Mouse (Mus musculus) kidney, postnatal 10 days (tissue): ENCODE data around the gene Mecom.
A peak's percentile ranks its signal among the peaks of the same experiment; 100 is the strongest.
"Not testable (repeated sequence)": the region's sequence is repeated elsewhere in the genome, so short reads cannot be mapped to it uniquely, and the experiment has no call there.

Experiments used
- DNase-seq: peaks from one replicate; pipeline ENCODE4 v3.0.0; 2021; ENCODE audit warnings: mixed read lengths

Mecom gene

DNA sequence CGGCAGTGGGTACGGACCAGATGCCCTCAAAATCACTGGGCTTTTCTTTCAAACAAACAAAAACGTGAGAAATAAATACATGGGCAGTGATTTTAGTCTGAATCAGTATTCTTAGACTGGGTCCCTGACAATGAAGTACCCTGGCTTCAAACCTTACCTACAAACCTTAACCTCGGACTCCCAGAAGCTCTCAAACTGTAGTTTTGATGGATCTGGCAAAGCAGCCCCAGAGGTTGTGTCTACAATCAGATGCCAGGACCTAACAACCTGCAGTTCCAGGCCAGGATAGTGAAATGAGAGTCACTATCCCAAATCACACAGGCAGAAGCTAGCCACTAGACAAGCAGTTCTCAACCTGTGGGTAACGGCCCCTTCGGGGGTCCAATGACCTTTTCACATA lies 111.2 kb downstream of the Mecom start:
- DNase-seq, result no peak

DNA sequence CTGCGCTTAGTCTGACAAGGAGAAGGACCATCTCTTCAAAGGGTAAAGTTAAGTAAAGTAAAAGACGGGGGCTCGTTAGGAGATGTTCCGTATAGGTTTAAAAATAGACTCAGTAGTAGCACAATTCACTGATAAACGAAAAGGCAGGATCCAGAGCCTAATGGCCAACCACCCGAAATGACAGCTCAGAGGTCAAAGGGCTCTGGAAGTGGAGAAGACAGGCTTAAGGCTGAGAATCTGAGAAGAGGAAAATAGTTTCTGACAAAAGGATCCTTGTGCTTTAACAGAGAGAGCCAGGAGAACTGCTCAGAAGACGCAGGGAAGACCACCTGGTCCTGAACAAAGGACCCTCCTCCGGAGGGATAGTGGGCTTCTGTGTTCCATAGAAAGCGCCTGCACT lies 111.7 kb downstream of the Mecom start:
- no peak for DNase-seq

DNA sequence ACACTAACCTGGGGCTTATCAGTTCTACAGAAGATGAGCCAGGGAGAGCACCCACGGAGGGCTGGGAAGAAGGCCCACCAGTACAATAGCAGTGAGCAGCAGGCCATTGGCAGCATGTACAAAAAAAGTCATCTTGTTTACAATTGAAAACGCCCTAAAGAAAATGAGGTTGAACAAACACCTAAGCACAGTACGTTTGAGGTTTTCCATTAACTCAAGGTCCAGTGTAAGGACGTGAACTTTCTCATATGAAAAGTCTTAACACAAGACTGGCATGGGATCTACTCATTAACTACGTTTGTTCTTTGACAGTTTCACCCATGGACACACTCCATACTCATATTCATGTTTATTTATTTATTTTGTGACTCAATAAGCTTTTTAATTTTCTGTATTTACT lies 118.9 kb downstream of the Mecom start:
- DNase-seq, result no peak

- DNase-seq, result no peak
Observed at GRCm38 (mm10) chr3:30424036-30424435, 123.8 kb downstream of the Mecom start.

DNA sequence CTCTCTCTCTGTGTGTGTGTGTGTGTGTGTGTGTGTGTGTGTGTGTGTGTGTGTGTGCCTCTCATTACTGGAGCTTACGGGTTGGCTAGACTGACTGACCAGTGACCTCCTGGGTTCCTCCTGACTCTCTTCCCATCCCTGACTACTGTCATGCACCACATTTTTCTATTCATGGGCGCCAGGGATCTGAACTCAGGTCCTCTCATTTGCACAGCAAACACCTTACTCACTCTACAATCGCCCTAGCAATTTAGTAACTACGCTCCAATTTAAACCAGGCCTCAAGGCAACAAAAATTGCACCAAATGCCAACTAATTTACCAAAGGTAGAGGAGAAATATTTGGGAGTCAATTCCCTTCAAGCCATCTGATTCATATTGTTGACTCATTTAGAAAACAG lies 125.9 kb downstream of the Mecom start:
- DNase-seq, result not testable (repeated sequence)

DNA sequence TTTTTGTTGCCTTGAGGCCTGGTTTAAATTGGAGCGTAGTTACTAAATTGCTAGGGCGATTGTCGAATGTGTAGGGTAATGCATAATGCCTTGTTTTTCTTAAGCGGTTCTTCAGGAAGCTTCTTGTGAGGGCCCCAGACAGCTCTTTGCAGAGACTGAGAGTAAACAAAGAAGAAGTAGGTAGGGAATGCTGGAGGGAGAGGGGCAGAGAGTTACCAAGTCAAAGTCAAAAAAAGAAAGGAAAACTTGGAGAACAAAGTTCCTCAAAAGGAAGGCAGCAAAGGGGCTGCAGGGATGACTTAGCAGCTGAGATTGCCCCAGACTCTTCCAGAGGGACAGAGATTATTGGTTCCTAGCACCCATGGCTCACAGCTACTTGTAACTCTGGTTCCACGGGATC lies 126.9 kb downstream of the Mecom start:
- DNase-seq, result no peak

GRCm38 (mm10) chr3:30414173-30414572 lies 133.6 kb downstream of the Mecom start:
- DNase-seq, result no peak

DNA sequence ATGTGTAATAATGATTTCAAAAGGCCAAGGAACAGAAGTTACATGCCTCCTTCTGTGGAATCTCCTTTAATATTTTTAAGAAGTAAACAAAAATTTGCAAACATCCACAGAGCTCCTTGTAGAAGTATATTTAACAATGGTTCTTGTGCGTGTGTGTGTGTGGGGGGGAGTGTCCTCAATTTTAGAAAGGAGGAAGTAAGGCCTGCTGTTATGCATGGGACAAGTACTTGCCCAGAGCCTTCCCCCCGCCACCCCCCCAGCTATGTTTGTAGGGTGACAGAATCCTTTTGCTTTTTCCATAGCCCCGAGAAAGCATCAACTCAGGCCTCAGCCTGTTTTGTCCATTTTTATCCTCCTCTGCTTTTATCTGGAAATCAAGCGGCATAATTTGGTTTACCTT lies 137.0 kb downstream of the Mecom start:
- no peak for DNase-seq

DNA sequence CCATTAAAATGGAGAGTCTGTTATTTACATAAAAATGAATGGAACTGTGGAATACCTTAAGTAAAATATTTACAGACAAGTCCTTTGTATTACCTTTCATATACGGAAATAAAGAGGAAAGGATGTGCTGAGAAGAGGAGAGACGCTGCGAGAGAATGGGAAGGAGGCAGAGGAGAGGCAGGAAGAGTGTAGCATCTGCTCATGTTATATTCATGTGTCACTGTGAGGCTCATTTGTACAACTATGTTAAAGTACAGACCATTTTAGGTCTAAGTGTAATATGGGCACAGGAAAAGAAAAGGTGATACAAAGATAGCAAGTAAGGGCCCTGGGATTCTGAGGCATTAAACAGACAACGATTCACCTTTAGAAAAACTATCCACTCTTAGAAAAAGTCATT lies 143.0 kb downstream of the Mecom start:
- no peak for DNase-seq

- DNase-seq, result no peak
Observed at GRCm38 (mm10) chr3:30398911-30399310, 148.9 kb downstream of the Mecom start.

GRCm38 (mm10) chr3:30394911-30395310 lies 152.9 kb downstream of the Mecom start:
- no peak for DNase-seq

DNA sequence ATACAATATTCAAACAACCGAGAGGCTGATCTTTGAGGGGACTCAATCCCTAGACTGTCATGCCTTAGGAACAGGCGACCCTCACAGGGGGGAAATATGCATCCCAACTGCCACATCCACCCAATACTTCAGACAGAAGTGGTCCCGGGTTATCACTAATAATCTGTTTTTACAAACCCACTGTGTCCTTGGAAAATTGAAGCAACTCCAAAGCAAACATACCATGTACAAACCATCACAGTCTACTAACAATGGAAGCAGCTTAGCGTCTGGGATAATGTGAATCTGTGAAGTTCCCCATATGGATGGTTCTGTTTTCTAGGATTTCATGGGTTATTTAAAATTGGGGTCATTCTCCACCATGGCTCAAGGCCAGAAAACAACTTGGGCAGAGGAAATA lies 155.1 kb downstream of the Mecom start:
- no peak for DNase-seq

DNA sequence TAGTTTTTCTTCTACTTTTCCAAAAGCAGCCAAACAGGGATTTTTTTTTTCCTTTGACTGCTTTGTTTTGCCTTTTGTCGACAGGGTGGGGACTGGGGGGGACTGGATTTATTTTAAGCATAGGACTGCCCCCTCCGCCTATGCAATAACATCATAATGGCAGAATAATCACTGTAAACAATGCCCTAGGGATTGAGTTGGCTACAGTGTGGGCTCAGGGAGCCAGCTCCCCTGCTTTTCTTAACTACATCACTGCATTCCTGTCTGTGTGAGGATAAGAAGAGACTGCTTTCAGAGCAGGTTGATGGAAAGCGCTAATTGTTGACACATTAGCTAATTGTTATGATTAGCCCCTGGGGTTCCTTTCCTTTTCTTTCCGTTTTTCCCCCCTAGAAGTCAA lies 155.6 kb downstream of the Mecom start:
- no peak for DNase-seq

GRCm38 (mm10) chr3:30390346-30390745 lies 157.5 kb downstream of the Mecom start:
- DNase-seq, result no peak

- DNase-seq, result no peak
Observed at GRCm38 (mm10) chr3:30380273-30380672, 167.5 kb downstream of the Mecom start.

DNA sequence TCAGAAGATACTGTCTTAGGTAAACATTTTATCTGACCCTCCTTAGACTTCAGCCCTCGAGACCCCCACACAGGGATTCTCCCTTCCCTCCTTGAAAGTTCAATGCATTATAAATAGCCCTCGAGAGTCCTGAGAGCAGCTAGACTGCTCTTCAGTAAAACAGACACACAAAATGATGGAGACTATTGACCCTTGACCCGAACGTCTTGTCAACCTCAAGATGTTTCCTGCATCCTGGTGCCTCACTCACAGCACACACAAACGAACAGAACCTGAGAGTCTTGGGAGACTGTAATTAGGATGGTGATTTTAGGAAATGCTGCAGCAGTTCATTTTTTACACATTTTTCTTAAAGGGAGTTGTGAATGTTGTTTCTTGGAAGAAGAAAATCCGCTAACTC lies 168.5 kb downstream of the Mecom start:
- no peak for DNase-seq

DNA sequence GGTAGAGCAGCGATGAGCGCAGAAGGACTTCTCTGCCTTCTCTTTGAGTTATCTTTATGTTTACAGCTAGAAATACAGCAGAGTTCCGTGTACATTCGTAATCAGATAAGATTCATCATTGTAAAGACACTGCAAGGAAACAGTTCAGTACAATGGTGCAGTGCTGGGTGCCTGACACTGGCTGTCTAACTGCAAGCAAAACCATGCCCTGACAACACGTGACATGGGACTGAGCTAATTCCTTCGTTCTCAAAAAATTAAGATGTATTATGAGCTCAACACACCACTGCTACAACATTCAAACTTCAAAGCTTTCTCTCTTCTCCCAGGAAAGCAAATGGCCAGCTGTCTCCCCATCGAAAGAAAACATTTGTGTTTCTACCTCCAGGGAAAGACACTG lies 176.3 kb downstream of the Mecom start:
- DNase-seq, result no peak

- DNase-seq, result no peak
Observed at GRCm38 (mm10) chr3:30370860-30371455, 176.8 kb downstream of the Mecom start.

DNA sequence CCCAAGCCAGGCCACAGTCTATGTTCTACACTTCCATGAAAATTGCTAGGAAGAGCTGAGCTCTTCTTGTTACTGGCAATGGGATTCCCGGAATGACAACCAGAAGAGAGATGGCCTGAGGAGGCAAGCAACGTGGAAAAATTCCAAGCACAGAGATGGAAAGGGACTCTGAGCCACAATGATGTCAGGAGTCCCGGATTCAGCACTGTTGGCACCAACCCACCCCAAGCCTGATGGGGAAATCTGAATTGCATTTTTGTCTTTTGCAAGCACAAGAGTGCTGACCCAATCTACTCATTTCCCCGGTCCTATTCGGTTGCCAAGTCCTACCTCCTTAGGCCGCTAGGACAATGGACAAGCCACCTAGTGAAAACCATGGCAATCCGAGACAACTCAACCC lies 181.2 kb downstream of the Mecom start:
- DNase-seq, result no peak

DNA sequence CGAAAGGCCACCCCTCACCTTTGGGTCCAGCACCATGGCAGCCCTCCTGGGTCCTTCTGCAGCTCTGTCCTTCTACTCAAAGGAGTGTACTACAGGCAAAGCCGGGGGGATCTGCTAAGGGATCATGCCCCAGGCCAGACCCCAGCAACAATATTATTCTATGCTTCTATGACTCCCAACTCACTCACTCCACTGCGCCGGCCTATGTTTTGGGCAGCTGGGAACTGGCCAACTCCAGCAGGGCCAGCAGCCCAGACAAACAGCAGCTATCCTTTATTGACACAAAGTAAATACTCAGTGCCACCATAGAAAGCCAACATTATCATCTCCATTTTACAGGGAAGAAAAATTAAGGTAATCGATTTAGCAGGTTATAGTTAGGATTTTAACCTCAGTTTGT lies 186.6 kb downstream of the Mecom start:
- peak; percentile 23 for DNase-seq

DNA sequence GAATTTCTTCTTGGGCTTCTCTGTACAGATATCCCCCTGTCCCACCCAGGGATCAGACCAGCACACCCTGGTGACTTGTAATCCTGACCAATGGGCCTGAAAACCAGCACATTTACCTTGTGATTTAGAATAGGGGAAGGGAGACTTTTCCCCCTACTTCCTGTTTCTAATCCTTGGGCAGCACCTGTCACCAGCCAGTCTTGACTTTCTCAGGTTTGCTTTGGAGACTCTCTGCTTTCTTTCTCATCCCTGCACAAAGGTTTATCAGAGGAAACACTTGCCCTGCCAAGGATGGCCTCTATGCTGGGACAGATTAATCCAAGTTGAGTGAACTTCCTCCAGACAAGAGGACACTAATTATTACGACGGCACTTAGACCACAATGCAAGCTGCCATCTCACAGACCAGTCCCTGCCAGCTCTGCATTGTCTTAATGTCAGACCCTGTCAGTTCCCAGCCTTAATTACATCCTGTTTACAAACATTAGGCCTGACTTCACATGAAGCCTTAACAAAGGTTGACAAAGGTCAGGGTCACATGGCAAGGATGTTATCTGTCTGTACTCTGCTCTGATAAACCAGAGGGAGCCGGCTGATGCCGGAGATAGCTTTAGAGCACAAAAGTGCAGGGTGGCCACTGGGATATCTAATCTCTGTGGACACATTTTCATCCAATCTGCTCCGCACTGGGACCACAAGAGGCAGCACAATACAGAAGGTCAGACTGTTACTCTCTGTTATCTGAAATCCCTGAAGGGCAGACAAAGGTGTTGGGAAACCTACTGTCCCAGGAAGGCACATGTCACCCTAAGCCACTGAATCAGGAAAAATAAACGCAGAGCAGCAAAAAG lies 193.7 kb downstream of the Mecom start:
- peak; percentile 48 for DNase-seq

DNA sequence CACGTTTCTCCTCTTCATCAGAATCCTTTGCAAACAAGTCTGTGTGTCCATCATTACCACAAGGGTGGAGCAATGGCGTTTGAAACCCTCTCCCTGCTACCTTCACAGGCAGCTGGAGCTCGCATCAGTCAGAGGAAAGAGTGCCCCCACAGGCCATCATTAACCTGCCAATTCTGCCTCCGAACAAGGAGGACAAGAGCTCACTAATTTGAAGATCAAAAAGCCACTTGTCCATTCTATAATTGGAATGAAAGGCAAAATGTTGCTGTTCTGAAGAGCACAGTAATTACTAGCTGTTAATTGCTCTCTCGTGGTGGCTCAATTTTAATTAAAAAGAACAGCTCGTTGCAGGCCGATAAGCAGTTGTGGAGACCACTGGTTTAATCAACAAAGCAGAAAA lies 198.5 kb downstream of the Mecom start:
- DNase-seq, result no peak

- no peak for DNase-seq
Observed at GRCm38 (mm10) chr3:30344151-30344550, 203.7 kb downstream of the Mecom start.

- DNase-seq, result no peak
Observed at GRCm38 (mm10) chr3:30332337-30332736, 215.5 kb downstream of the Mecom start.

DNA sequence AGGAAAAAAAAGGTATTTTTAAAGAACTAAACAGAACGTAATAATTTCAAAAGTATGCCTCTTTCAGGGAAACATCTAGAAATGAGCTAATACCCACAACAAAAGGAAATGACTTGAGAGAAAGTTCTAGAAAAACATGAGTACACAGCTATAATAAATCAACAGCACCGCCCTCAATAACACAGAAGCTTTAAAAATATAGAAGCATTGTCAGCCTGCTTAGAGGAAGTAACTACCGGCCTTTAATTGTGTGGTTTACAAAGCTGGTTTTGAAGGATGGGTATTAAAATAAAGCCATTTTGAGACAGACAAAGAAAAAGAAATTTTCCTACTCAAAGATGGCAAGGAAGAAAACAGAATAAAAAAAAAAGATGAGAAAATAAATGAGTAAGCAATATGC lies 217.3 kb downstream of the Mecom start:
- DNase-seq, result no peak
